Mouse (Mus musculus) testis, postnatal 14 days (tissue): Measurements from ENCODE around the gene Gm42791.
A peak's percentile ranks its signal among the peaks of the same experiment; 100 is the strongest.

Experiments used
- DNase-seq: peaks from one replicate; pipeline ENCODE4 v3.0.0; 2021; ENCODE audit warnings: low spot score

Gm42791 gene

DNA sequence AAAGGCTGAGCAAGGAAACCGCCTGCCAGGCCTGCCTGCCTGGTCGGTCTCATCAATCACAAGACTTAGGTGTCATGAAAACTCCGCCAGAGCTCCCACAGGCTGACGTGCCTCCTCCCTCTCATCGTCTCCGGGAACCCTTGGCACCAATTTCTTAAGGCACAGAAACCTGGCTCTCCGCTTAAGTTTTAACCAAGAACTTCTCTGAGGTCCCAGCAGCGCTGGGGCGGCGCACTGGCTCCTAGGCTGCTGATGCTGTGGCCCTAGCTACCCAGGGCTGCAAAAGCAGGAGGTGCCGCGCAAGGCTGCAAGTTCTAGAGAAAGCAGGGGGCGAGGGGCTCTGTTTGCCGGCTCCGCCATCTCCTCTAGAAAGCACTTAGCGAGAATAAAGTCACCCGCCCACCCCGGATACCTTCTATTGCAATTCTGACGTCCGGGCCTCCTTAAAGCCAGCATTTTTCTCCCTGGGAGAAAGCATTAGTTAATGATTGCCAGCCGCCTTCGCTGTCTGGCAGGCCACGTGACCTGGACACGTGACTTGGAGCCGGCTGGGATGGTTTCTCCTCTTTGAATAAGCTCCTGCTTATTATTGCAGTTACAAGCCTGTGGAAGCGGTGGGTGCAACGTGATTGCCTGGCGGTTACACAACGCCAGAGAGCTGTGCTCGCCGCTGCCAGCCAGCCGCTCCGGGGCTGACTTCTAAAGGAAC, at the start of gene Gm42791:
TSS of gene Gm42791 (minus strand) at position 442 of the 709 bp plus-strand sequence.
- peak; percentile 85 for DNase-seq

DNA sequence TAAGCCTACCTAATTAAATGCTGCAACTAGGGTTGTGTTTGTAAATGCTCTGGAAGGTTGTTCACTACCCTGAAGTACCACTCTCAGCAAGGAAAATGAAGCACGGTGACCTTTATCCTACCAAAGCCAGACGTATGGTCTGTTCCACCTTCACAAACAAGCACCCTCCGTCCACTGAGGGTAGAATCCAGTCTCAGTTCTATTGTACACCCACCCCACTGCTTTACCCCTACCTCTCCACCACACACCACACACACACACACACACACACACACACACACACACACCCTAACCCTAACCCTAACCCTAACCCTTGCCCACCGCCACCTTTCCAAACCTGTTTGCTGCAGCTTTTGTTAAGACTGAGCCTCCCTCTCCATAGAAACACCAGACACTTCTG, 49.1 kb upstream of the Gm42791 start:
- DNase-seq = no peak

- DNase-seq = no peak
Measured at GRCm38 (mm10) chr5:149043240-149043639, 48.3 kb upstream of the Gm42791 start.

DNA sequence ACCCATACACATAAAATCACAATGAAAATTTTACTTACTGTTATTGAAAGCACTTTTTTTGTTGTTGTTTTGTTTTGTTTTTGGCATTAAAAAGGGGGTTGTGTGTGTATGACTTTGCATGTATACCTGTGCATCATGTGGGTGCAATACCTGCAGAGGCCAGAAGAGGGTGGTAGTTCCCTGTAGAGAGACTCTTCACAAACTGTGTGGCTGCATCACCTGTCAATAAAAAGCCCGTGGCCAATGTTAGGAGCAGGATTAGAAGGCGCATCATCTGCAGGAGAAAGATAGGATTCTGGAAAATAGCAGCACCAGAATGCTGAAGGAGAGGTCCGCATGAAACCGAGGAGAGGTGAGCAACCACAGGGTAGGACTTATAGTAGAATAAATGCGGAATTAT, 44.9 kb upstream of the Gm42791 start:
- DNase-seq = peak; percentile 76

GRCm38 (mm10) chr5:149037729-149038128, 42.8 kb upstream of the Gm42791 start:
- no peak for DNase-seq

DNA sequence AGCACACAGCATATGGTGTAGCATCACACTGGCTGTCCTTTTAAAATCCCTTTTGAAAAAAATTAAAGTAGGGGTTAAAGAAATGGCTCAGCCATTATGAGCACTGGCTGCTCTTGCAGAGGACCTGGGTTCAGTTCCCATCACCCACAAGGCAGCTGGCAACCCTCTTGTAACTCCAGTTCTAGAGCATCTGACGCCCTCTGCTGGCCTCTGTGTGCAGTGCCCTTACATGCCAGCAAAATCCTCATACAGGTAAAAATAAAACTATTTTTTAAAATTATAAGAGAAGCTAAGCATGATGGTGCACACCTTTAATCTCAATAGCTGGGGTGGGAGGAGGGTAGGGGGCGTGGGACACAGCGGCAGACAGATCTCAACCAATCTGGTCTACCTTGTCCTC, 42.0 kb upstream of the Gm42791 start:
- no peak for DNase-seq

DNA sequence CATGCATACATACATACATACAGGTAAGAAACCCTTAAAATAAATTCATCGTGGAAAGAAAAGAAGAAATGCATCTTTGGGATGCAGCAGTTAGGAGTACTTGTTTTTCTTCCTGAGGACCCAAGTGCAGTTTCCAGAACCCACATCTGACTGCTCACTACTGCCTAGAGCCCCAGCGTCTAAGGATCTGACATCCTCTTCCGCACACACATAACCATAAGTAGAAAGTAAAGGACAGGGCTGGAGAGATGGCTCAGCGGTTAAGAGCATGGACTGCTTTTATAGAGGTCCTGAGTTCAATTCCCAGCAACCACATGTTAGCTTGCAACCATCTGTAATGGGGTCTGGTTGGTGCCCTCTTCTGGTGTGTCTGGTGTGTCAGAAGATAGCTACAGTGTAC, 37.5 kb upstream of the Gm42791 start:
- no peak for DNase-seq

GRCm38 (mm10) chr5:149031199-149031750, 36.3 kb upstream of the Gm42791 start:
- DNase-seq = no peak

GRCm38 (mm10) chr5:149030103-149030502, 35.2 kb upstream of the Gm42791 start:
- no peak for DNase-seq

- DNase-seq = no peak
Measured at GRCm38 (mm10) chr5:149028394-149028793, 33.4 kb upstream of the Gm42791 start.

- no peak for DNase-seq
Measured at GRCm38 (mm10) chr5:149027389-149027788, 32.4 kb upstream of the Gm42791 start.

GRCm38 (mm10) chr5:149021120-149021519, 26.2 kb upstream of the Gm42791 start:
- no peak for DNase-seq

DNA sequence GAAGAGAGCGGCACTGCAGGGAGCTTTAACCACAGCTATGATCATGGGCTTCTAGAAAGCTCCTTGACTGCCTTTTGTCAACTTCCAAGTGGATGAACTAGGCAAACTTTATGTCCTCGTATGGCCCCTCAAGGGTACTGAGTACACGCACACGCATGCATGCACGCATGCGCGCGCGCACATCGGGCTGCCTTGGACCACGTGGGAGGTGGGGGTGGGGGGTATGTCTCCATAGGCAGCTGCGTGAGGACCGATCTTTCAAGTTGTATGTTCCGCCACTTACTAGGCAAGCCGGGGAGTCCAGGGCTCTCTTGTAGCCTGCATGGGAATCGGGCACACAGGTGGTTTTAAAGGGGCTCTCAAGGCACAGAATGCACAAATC, 25.7 kb upstream of the Gm42791 start:
- DNase-seq = no peak

DNA sequence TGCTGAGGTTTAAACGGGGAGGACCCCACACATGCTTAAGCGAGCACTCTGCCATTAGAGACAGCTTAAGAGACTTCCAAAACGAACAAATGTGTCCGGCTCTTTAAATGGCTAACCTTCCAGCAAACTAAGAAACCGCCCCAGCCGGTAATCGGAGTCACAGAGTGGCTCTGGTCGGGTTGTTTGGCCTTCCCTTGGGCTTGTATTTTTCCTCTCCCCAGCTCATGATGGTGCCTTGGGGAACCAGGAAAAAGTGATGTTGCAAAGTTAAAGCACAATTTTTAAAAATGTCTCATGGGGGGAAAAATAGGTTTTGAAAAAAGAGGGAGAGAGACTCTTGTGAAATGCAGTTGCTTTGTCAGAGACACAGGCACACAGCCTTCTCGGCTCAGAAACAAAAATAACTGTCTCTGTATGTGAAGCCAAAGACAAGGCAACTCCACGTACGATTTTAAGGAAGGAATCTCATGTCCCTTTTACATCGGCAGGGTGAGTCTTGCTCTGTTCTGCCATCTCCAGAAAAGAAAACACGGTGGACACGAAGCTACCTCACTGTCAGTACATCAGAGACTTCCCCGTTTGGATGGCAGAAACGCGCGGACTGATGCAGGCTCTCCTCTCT, 25.2 kb upstream of the Gm42791 start:
- no peak for DNase-seq

GRCm38 (mm10) chr5:149017666-149018415, 22.9 kb upstream of the Gm42791 start:
- no peak for DNase-seq

DNA sequence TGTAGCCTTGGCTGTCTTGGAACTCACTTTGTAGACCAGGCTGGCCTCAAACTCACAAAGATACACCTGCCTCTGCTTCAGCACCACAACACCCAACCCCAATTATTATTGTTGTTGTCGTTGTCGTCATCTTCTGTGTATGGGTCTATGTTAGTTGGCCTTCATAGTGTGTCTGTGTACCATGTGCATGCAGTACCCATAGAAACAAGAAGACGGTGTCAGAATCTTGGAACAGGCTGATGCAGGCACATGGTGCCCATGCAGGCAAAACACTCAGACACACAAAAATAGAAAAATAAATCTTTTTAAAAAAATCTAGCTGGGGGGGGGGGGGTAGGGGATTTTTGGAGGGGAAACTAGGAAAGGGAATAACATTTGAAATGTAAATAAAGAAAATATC, 22.2 kb upstream of the Gm42791 start:
- DNase-seq = no peak

- no peak for DNase-seq
Measured at GRCm38 (mm10) chr5:149016261-149016660, 21.3 kb upstream of the Gm42791 start.

GRCm38 (mm10) chr5:149015335-149016201, 20.6 kb upstream of the Gm42791 start:
- no peak for DNase-seq

- DNase-seq = no peak
Measured at GRCm38 (mm10) chr5:149014600-149015268, 19.8 kb upstream of the Gm42791 start.

DNA sequence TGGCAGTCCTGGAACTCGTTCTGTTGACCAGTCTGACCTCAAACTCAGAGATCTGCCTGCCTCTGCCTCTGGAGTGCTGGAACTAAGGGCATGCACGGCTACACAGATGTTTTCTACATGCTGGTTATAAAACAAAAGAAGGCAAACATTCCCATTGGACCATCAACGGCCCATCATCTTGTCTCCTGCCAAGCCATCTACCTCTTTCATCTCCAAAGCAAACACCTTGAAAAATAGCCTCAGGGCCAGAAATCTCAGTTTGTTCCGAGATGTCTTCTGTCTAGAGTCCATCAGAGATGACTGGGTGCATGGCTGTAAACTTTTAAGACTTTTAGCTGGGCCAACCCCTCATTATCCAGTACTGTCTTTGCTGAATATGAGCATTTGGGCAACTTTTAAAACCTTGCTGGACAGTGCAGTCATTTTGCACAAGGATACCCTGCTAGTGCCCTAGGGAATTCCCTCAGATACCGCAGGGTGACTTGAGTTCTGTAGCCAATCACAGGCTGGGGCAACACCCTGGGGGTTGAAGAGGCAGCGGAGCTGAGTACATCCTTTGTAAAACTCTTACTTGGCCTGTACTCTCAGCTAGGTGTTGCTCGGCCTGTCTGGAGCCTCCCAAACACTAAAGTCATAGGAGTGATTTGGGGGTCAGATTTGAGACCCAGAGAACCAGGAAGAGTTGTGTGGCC, 19.0 kb upstream of the Gm42791 start:
- no peak for DNase-seq

GRCm38 (mm10) chr5:149009111-149009510, 14.2 kb upstream of the Gm42791 start:
- no peak for DNase-seq
